Mouse (Mus musculus): ENCODE data around the gene Gabra1.
A peak's percentile ranks its signal among the peaks of the same experiment; 100 is the strongest.

Gene Gabra1

GRCm38 (mm10) chr11:42182825-42183152 is at the start of gene Gabra1:
TSS of gene Gabra1 (minus strand) at chr11:42182930.
- DNase-seq (ENCODE audit: low spot score) = no peak

GRCm38 (mm10) chr11:42181973-42182824 is 531 bp downstream of the Gabra1 start:
- DNase-seq (ENCODE audit: low spot score) = peak; percentile 5

GRCm38 (mm10) chr11:42181426-42181825 is 1.3 kb downstream of the Gabra1 start:
- DNase-seq (ENCODE audit: low spot score) = no peak

GRCm38 (mm10) chr11:42179535-42179934 is 3.2 kb downstream of the Gabra1 start:
- DNase-seq (ENCODE audit: low spot score) = no peak

GRCm38 (mm10) chr11:42178296-42178695 is 4.4 kb downstream of the Gabra1 start:
- no peak for DNase-seq (ENCODE audit: low spot score)

- no peak for DNase-seq (ENCODE audit: low spot score)
Observed at GRCm38 (mm10) chr11:42151396-42151795, 31.3 kb downstream of the Gabra1 start.

GRCm38 (mm10) chr11:42116931-42117330 is 65.8 kb downstream of the Gabra1 start:
- DNase-seq (ENCODE audit: low spot score) = no peak

- no peak for DNase-seq (ENCODE audit: low spot score)
Observed at GRCm38 (mm10) chr11:42110051-42110450, 72.7 kb downstream of the Gabra1 start.

- no peak for DNase-seq (ENCODE audit: low spot score)
Observed at GRCm38 (mm10) chr11:42109627-42110026, 73.1 kb downstream of the Gabra1 start.

- no peak for DNase-seq (ENCODE audit: low spot score)
Observed at GRCm38 (mm10) chr11:42095556-42095955, 87.2 kb downstream of the Gabra1 start.
